Mouse (Mus musculus): ENCODE data around the gene Fam193b.

Fam193b gene

GRCm38 (mm10) chr13:55502405-55502804 is 68.5 kb downstream of the Fam193b start:
- no peak for DNase-seq (ENCODE audit: inconsistent age in 2 of 2, low spot score in 1 of 2)

- DNase-seq (ENCODE audit: inconsistent age in 2 of 2, low spot score in 1 of 2), result no peak
These were observed 70.3 kb downstream of the Fam193b start for GRCm38 (mm10) chr13:55500575-55500974.

DNA sequence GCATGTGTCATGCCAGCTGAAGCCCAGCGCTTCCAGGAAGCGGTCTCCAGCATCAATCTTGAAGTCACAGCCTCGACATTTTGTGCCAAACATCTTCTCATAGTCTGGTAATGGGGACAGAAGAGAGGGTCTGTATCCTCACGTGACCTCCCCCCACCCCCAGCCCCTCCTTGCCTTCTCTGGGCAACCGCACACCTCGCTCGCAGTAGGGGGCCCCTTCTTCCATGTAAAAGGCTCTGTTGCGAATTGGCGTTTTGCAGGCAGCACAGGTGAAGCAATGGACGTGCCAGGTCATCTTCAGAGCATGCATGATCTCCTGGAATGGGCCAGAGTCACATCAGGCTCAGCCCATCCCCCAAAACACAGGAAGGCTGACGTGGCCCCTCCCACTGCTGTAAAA is 72.0 kb downstream of the Fam193b start:
- DNase-seq (ENCODE audit: inconsistent age in 2 of 2, low spot score in 1 of 2), result no peak

DNA sequence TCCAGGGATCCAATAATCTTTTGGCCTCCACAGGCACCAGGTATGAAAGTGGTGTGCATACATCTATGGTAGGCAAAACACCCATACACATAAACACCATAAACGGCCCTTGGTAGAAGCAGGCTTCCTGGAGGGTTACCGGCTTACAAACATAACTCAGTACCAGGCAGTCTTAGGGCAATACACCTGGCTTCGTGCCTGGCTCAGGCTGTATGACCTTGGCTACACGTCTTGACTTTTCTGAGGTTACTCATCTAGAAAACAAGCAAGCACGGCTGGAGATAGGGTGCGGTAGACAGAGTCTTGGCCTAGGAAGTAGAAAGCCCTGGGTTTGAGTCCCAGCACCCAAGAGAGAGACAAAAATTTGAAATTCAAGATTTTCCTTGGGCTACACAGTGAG is 74.3 kb downstream of the Fam193b start:
- peak in 1 of 2 experiments; percentile 70 for DNase-seq (ENCODE audit: inconsistent age in 2 of 2, low spot score in 1 of 2)

GRCm38 (mm10) chr13:55495702-55496101 is 75.2 kb downstream of the Fam193b start:
- no peak for DNase-seq (ENCODE audit: inconsistent age in 2 of 2, low spot score in 1 of 2)

DNA sequence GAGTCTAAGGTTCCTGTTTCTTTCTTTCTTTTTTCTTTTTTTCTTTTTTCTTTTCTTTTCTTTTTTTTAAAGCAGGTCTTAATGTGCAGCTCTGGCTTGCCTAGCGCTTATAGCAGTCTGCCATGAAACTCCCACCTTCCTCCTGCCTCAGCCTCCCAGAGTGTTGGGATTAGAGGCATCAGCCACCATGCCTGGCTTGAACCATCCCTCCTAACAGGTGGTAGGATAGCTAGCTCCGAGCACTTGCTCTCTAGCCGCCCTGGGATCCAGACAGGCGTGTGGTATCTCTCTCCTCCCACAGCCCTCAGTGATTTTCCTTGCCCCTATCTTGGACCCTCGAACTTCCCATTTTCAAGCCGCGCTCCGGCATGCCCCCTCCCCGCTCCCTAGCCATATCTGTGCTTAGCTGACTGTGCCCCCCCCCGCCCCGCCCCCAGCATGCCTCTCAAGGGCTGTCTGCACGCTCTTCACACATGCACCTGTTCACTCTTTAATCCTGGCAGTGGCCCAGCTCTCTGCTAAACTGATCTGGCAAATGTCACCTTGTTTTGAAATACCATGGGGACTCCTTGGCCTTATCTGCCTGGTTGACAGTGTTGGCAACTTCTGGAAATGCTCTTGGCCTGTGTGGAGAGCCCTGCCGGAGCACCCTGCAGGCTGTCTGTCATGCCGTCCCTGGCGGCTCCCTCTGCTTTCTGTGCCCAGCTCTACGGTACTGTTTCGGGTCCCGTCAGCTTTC is 75.9 kb downstream of the Fam193b start:
- DNase-seq (ENCODE audit: inconsistent age in 2 of 2, low spot score in 1 of 2), result peak in 1 of 2 experiments; percentile 80

- no peak for DNase-seq (ENCODE audit: inconsistent age in 2 of 2, low spot score in 1 of 2)
These were observed 76.7 kb downstream of the Fam193b start for GRCm38 (mm10) chr13:55494257-55494656.

Data from adrenal gland, adult (tissue).